Mouse (Mus musculus) forebrain, embryonic 16.5 days (tissue): ENCODE results near the gene Unc45a. TPM values are rescaled to one million over a fixed set of nuclear protein-coding genes. Genes with fewer than 3 reads are reported as not detected.

Source experiments
- ATAC-seq: fragments of 200-750 bp; cut with Nextera tagmentation; 2 replicates; pipeline ENCODE4 v1.8.0; 2017; ENCODE audit warnings: mild to moderate bottlenecking, moderate library complexity
- H3K27ac ChIP-seq: fragments of 300-500 bp; sonication (generic); 2 replicates; pipeline ENCODE4 v1.5.1; 2014; ENCODE audit warnings: low read length, control low read depth
- H3K27me3 ChIP-seq: fragments of 300-500 bp; sonication (generic); replicated peaks from 2 replicates; pipeline ENCODE4 v1.6.1; 2014; ENCODE audit warnings: low read length; ENCODE audit not compliant: control insufficient read depth, insufficient read depth
- H3K36me3 ChIP-seq: fragments of 300-500 bp; sonication (generic); 2 replicates; pipeline ENCODE4 v1.6.1; 2014; ENCODE audit not compliant: control insufficient read depth, insufficient read depth
- H3K4me1 ChIP-seq: fragments of 300-500 bp; sonication (generic); replicated peaks from 2 replicates; pipeline ENCODE4 v1.6.1; 2014; ENCODE audit warnings: low read length; ENCODE audit not compliant: control insufficient read depth, insufficient read depth
- H3K4me2 ChIP-seq: fragments of 300-500 bp; sonication (generic); 2 replicates; pipeline ENCODE4 v1.6.1; 2014; ENCODE audit warnings: mild to moderate bottlenecking, low read length, control low read depth
- H3K4me3 ChIP-seq: fragments of 300-500 bp; sonication (generic); replicated peaks from 2 replicates; pipeline ENCODE4 v1.5.1; 2014; ENCODE audit warnings: mild to moderate bottlenecking, low read length, control low read depth
- H3K9ac ChIP-seq: fragments of 300-500 bp; sonication (generic); replicated peaks from 2 replicates; pipeline ENCODE4 v1.6.1; 2014; ENCODE audit warnings: low read depth, low read length, control low read depth
- H3K9me3 ChIP-seq: fragments of 300-500 bp; sonication (generic); 2 replicates; pipeline ENCODE4 v1.6.1; 2016; ENCODE audit warnings: low read length; ENCODE audit not compliant: control insufficient read depth
- WGBS: fragments of 180-500 bp; shearing (Covaris S2); extraction: QIAGEN DNeasy Blood & Tissue Kit; methylation state at CpG from one replicate; pipeline ENCODE4 v1.1.7; 2014; 5-methylcytosine and 5-hydroxymethylcytosine counted together
- polyA plus RNA-seq: library from polyadenylated mRNA; unstranded; fragments of >200 nt; fragmentation: Nextera tagmentation; extraction: Ambion mirVana; gene quantifications from 2 replicates; pipeline ENCODE4 v1.2.1, GENCODE M21; 2015

Unc45a gene
- polyA plus RNA-seq, 1 experiment from 2014 or later = 56.3 TPM

GRCm38 (mm10) chr7:80299568-80299967, 41.2 kb downstream of the Unc45a start:
- Histone ChIP-seq H3K27me3 (no peaks in the 10 kb centered on the region), H3K36me3 (no peaks in the 10 kb centered on the region), H3K4me2 (no peak overlapping the region), H3K9me3 (no peaks in the 10 kb centered on the region), H3K9ac (no peak overlapping the region), H3K27ac (no peak overlapping the region), H3K4me3 (no peak overlapping the region), H3K4me1 (peaks cover 10% of the 10 kb centered on the region)
- ATAC-seq = no peak
- 86% methylated on average over 3 of the region's 3 CpGs for WGBS

GRCm38 (mm10) chr7:80298754-80299153, 42.1 kb downstream of the Unc45a start:
- H3K27ac ChIP-seq = no peak overlapping the region
- no peak overlapping the region for H3K4me3 ChIP-seq
- H3K9me3 ChIP-seq = no peaks in the 10 kb centered on the region
- ATAC-seq = no peak
- no peak overlapping the region for H3K9ac ChIP-seq
- no peak overlapping the region for H3K4me2 ChIP-seq
- peaks cover 10% of the 10 kb centered on the region for H3K4me1 ChIP-seq
- H3K36me3 ChIP-seq = no peaks in the 10 kb centered on the region
- WGBS = 91% methylated on average over 4 of the region's 4 CpGs
- no peaks in the 10 kb centered on the region for H3K27me3 ChIP-seq

GRCm38 (mm10) chr7:80297041-80297440, 43.8 kb downstream of the Unc45a start:
- Histone ChIP-seq H3K9me3 (no peaks in the 10 kb centered on the region), H3K4me1 (peaks cover 10% of the 10 kb centered on the region), H3K9ac (no peak overlapping the region), H3K4me2 (no peak overlapping the region), H3K4me3 (no peak overlapping the region), H3K36me3 (no peaks in the 10 kb centered on the region), H3K27me3 (no peaks in the 10 kb centered on the region), H3K27ac (no peak overlapping the region)
- WGBS = 69% methylated on average over 3 of the region's 3 CpGs
- no peak for ATAC-seq

- no peaks in the 10 kb centered on the region for H3K36me3 ChIP-seq
- no peaks in the 10 kb centered on the region for H3K9me3 ChIP-seq
- H3K9ac ChIP-seq = no peak overlapping the region
- H3K4me1 ChIP-seq = peaks cover 10% of the 10 kb centered on the region
- ATAC-seq = no peak
- no peaks in the 10 kb centered on the region for H3K27me3 ChIP-seq
- WGBS = 83% methylated on average over 6 of the region's 6 CpGs
- no peak overlapping the region for H3K27ac ChIP-seq
- H3K4me2 ChIP-seq = 0 out of 2 replicates have a peak overlapping the region, but pooled peaks have one; percentile 5
- H3K4me3 ChIP-seq = no peak overlapping the region
Measured at GRCm38 (mm10) chr7:80296462-80296861, 44.3 kb downstream of the Unc45a start.

GRCm38 (mm10) chr7:80294764-80295648, 45.8 kb downstream of the Unc45a start:
- H3K27ac ChIP-seq = peak overlapping the region; percentile 41; the same call in 1 of the 2 replicates
- no peaks in the 10 kb centered on the region for H3K36me3 ChIP-seq
- H3K4me3 ChIP-seq = peak overlapping the region; percentile 81
- ATAC-seq = peak; percentile 34; the same call in 1 of the 2 replicates
- no peaks in the 10 kb centered on the region for H3K27me3 ChIP-seq
- H3K9ac ChIP-seq = peak overlapping the region; percentile 72
- WGBS = 7% methylated on average over 37 of the region's 37 CpGs
- no peaks in the 10 kb centered on the region for H3K9me3 ChIP-seq
- peak overlapping the region; percentile 95 for H3K4me2 ChIP-seq
- peaks cover 10% of the 10 kb centered on the region for H3K4me1 ChIP-seq

- Histone ChIP-seq H3K9me3 (no peaks in the 10 kb centered on the region), H3K36me3 (no peaks in the 10 kb centered on the region), H3K4me3 (peak within 1 kb of the TSS; percentile 81), H3K27me3 (no peaks in the 10 kb centered on the region), H3K9ac (peak within 1 kb of the TSS; percentile 72), H3K4me1 (peaks cover 10% of the 10 kb centered on the region), H3K4me2 (peak within 1 kb of the TSS; percentile 95), H3K27ac (peak within 1 kb of the TSS; percentile 41; the same call in 1 of the 2 replicates)
- peak; percentile 99 for ATAC-seq
- under 1% methylated on average over 52 of the region's 52 CpGs for WGBS
Measured at GRCm38 (mm10) chr7:80294062-80294763, 46.6 kb downstream of the Unc45a start, which contains the start of gene Prc1. Gene Prc1, plus strand, starts transcription at chr7:80294450.

- Histone ChIP-seq H3K27me3 (no peaks in the 10 kb centered on the region), H3K4me3 (no peak overlapping the region), H3K27ac (no peak overlapping the region), H3K4me1 (no peaks in the 10 kb centered on the region), H3K36me3 (peaks cover 42% of the 10 kb centered on the region), H3K9me3 (no peaks in the 10 kb centered on the region), H3K9ac (no peak overlapping the region), H3K4me2 (no peak overlapping the region)
- ATAC-seq = no peak
- WGBS = 87% methylated on average over 10 of the region's 10 CpGs
Measured at GRCm38 (mm10) chr7:80287736-80288135, 53.1 kb downstream of the Unc45a start.

- peaks cover 46% of the 10 kb centered on the region for H3K36me3 ChIP-seq
- no peak for ATAC-seq
- no peak overlapping the region for H3K9ac ChIP-seq
- H3K27me3 ChIP-seq = no peaks in the 10 kb centered on the region
- no peak overlapping the region for H3K4me2 ChIP-seq
- WGBS = 94% methylated on average over 6 of the region's 6 CpGs
- H3K27ac ChIP-seq = no peak overlapping the region
- H3K9me3 ChIP-seq = no peaks in the 10 kb centered on the region
- H3K4me3 ChIP-seq = no peak overlapping the region
- H3K4me1 ChIP-seq = no peaks in the 10 kb centered on the region
Measured at GRCm38 (mm10) chr7:80285725-80286124, 55.1 kb downstream of the Unc45a start.

- 89% methylated on average over 5 of the region's 5 CpGs for WGBS
- no peaks in the 10 kb centered on the region for H3K27me3 ChIP-seq
- H3K4me3 ChIP-seq = no peak overlapping the region
- H3K4me2 ChIP-seq = no peak overlapping the region
- H3K4me1 ChIP-seq = no peaks in the 10 kb centered on the region
- no peak overlapping the region for H3K9ac ChIP-seq
- no peak for ATAC-seq
- no peaks in the 10 kb centered on the region for H3K9me3 ChIP-seq
- H3K36me3 ChIP-seq = peaks cover 51% of the 10 kb centered on the region
- H3K27ac ChIP-seq = no peak overlapping the region
Measured at GRCm38 (mm10) chr7:80284391-80284790, 56.4 kb downstream of the Unc45a start.
